Mouse (Mus musculus) olfactory bulb, adult 2 months (tissue): ENCODE measurements around the gene Adgrg1.

Experiments used
- CTCF ChIP-seq: fragments of 200-500 bp; IDR thresholded peaks from 2 replicates; pipeline ENCODE4 v1.5.1; 2012; ENCODE audit warnings: low read depth, mild to moderate bottlenecking, low read length, moderate library complexity; ENCODE audit not compliant: insufficient read depth
- POLR2A ChIP-seq: fragments of 200-500 bp; IDR thresholded peaks from 2 replicates; pipeline ENCODE4 v1.6.1; 2012; ENCODE audit warnings: mild to moderate bottlenecking, low read depth, low read length, moderate library complexity; ENCODE audit not compliant: insufficient read depth

- TF ChIP-seq CTCF: no peak
- TF ChIP-seq POLR2A: no peak
Measured at GRCm38 (mm10) chr8:95017969-95018635, 43.6 kb downstream of the Adgrg1 start.
